Mouse (Mus musculus) intestine, postnatal 0 days (tissue): ENCODE data around the gene Sox2. TPM values are rescaled to one million over a fixed set of nuclear protein-coding genes. Genes with fewer than 3 reads are reported as not detected.
A peak's percentile ranks its signal among the peaks of the same experiment; 100 is the strongest.

ENCODE experiments used
- ATAC-seq: fragments of 200-750 bp; cut with Nextera tagmentation; 2 replicates; pipeline ENCODE4 v1.8.0; 2017; ENCODE audit warnings: mild to moderate bottlenecking, moderate TSS enrichment, moderate library complexity
- H3K27ac ChIP-seq: fragments of 300-500 bp; sonication (generic); 2 replicates; pipeline ENCODE4 v1.5.1; 2014; ENCODE audit warnings: mild to moderate bottlenecking, low read depth, low read length, moderate library complexity
- H3K27me3 ChIP-seq: fragments of 300-500 bp; sonication (generic); replicated peaks from 2 replicates; pipeline ENCODE4 v1.6.1; 2014; ENCODE audit warnings: low read length, mixed read lengths; ENCODE audit not compliant: control insufficient read depth, insufficient read depth
- H3K36me3 ChIP-seq: fragments of 300-500 bp; sonication (generic); 2 replicates; pipeline ENCODE4 v1.6.1; 2014; ENCODE audit warnings: mild to moderate bottlenecking, moderate library complexity; ENCODE audit not compliant: control insufficient read depth, insufficient read depth
- H3K4me1 ChIP-seq: fragments of 300-500 bp; sonication (generic); replicated peaks from 2 replicates; pipeline ENCODE4 v1.6.1; 2014; ENCODE audit warnings: antibody characterized with exemption, low read length, mixed read lengths; ENCODE audit not compliant: control insufficient read depth, insufficient read depth
- H3K4me2 ChIP-seq: fragments of 300-500 bp; sonication (generic); replicated peaks from 2 replicates; pipeline ENCODE4 v1.6.1; 2014; ENCODE audit warnings: low read depth, mild to moderate bottlenecking, moderate library complexity
- H3K4me3 ChIP-seq: fragments of 300-500 bp; sonication (generic); 2 replicates; pipeline ENCODE4 v1.5.1; 2014; ENCODE audit warnings: low read depth, low read length
- H3K9ac ChIP-seq: fragments of 300-500 bp; sonication (generic); 2 replicates; pipeline ENCODE4 v1.6.1; 2014; ENCODE audit warnings: mild to moderate bottlenecking, low read depth, low read length
- H3K9me3 ChIP-seq: fragments of 300-500 bp; sonication (generic); 2 replicates; pipeline ENCODE4 v1.6.1; 2016; ENCODE audit warnings: mixed run types; ENCODE audit not compliant: control insufficient read depth
- CTCF ChIP-seq: sonication (generic); IDR thresholded peaks from 2 replicates; pipeline ENCODE4 v1.5.1; 2016; ENCODE audit warnings: low read depth, mild to moderate bottlenecking, control low read depth, antibody characterized with exemption, moderate library complexity
- WGBS: fragments of 180-500 bp; shearing (Covaris S2); extraction: QIAGEN DNeasy Blood & Tissue Kit; methylation state at CpG from one replicate; pipeline ENCODE4 v1.1.7; 2014; 5-methylcytosine and 5-hydroxymethylcytosine counted together
- polyA plus RNA-seq: library from polyadenylated mRNA; unstranded; fragments of >200 nt; fragmentation: Nextera tagmentation; extraction: Ambion mirVana; gene quantifications from 2 replicates; pipeline ENCODE4 v1.2.1, GENCODE M21; 2015

The Sox2 gene
- polyA plus RNA-seq, 1 experiment from 2014 or later: 0.25 TPM

DNA sequence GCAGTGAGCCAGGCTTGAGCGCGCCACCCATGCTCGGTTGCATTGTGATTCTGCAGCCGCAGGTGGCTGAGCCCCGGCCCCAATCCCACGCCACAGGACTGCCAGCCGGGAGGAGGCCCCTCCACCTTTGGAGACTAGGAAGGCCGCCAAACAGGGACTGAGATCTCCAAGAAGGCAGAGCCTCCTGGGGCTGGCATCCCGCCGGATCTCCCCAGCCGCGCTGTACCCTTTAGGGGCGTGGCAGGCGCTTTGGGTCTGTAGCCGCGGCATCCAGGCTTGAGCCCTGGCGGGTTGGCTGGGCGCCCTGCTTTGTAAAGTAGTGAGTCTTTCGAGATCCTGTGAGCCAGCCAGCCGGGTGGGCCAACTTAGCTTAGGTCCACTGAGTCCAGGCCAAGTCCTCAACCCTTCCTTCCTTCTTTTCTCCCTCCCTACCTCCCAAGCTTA, 7.7 kb upstream of the Sox2 start:
- Histone ChIP-seq H3K4me2 (peak overlapping the region; percentile 35; the same call in 1 of the 2 replicates), H3K36me3 (no peaks in the 10 kb centered on the region), H3K4me1 (no peaks in the 10 kb centered on the region), H3K9ac (no peak overlapping the region), H3K27ac (no peak overlapping the region), H3K9me3 (no peaks in the 10 kb centered on the region), H3K4me3 (no peak overlapping the region; the same call in 1 of the 2 replicates), H3K27me3 (peaks cover 95% of the 10 kb centered on the region)
- WGBS: 2% methylated on average over 20 of the region's 20 CpGs
- ATAC-seq: no peak
- no peak for TF ChIP-seq CTCF

DNA sequence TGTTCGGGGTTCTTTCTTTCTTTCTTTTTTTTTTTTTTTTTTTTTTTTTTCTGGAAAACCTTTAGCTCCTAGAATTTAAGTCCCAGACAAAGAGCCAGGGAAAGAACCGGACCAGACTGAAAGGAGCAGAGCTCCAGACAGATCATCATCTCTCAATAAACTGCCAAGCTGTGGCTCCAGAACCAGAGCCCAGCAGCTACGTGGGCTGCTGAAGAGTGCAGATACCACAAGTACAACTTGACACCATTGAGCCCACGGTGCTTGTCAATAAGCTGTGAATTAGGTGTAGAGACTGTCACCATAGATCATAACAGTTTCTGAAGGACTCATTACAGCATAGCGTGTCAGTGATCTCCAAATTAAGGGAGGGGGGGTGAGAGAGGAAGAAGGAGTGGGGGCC, 7.1 kb upstream of the Sox2 start:
- H3K4me2 ChIP-seq: no peak overlapping the region
- WGBS: 13% methylated on average over 5 of the region's 5 CpGs

GRCm38 (mm10) chr3:34643536-34644115, 6.6 kb upstream of the Sox2 start:
- H3K36me3 ChIP-seq: no peaks in the 10 kb centered on the region
- 4% methylated on average over 15 of the region's 15 CpGs for WGBS
- no peak overlapping the region for H3K9ac ChIP-seq
- no peak overlapping the region for H3K4me3 ChIP-seq
- H3K27ac ChIP-seq: no peak overlapping the region
- no peaks in the 10 kb centered on the region for H3K9me3 ChIP-seq
- H3K4me1 ChIP-seq: no peaks in the 10 kb centered on the region
- no peak for TF ChIP-seq CTCF
- H3K27me3 ChIP-seq: peaks cover 97% of the 10 kb centered on the region
- no peak overlapping the region for H3K4me2 ChIP-seq
- no peak for ATAC-seq

More for the DNA sequence above, 7.1 kb upstream of the Sox2 start:
- H3K9ac ChIP-seq: no peak overlapping the region
- no peak overlapping the region for H3K27ac ChIP-seq
- H3K9me3 ChIP-seq: no peaks in the 10 kb centered on the region
- no peaks in the 10 kb centered on the region for H3K36me3 ChIP-seq
- no peaks in the 10 kb centered on the region for H3K4me1 ChIP-seq
- TF ChIP-seq CTCF: no peak
- H3K4me3 ChIP-seq: no peak overlapping the region
- ATAC-seq: no peak
- H3K27me3 ChIP-seq: peaks cover 97% of the 10 kb centered on the region

DNA sequence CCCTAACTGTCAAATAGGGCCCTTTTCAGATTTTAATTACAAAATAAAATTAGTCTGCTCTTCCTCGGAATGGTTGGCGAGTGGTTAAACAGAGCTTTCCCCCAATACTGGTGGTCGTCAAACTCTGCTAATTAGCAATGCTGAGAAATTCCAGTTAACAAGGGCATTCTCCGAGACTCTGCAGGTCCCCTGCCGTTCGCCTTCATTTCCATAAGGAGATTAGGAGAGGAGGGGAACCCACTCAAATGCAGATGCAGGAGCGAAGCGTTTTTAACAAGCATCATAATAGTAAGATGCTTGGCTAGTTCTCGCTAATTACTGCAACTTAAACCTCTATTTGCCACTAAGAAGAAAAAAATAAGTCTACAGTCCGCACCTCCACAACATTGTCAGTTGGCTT, 4.0 kb upstream of the Sox2 start:
- 3% methylated on average over 10 of the region's 10 CpGs for WGBS
- no peak overlapping the region for H3K4me2 ChIP-seq
- no peaks in the 10 kb centered on the region for H3K9me3 ChIP-seq
- H3K9ac ChIP-seq: no peak overlapping the region
- no peaks in the 10 kb centered on the region for H3K36me3 ChIP-seq
- no peak for TF ChIP-seq CTCF
- H3K4me1 ChIP-seq: no peaks in the 10 kb centered on the region
- no peak overlapping the region for H3K27ac ChIP-seq
- peaks cover 97% of the 10 kb centered on the region for H3K27me3 ChIP-seq
- no peak for ATAC-seq
- H3K4me3 ChIP-seq: no peak overlapping the region

GRCm38 (mm10) chr3:34647688-34648087, 2.5 kb upstream of the Sox2 start:
- peak; percentile 76 for TF ChIP-seq CTCF
- H3K4me3 ChIP-seq: no peak overlapping the region
- no peaks in the 10 kb centered on the region for H3K4me1 ChIP-seq
- peaks cover 94% of the 10 kb centered on the region for H3K27me3 ChIP-seq
- no peak for ATAC-seq
- H3K9me3 ChIP-seq: no peaks in the 10 kb centered on the region
- no peaks in the 10 kb centered on the region for H3K36me3 ChIP-seq
- under 1% methylated on average over 14 of the region's 14 CpGs for WGBS
- H3K27ac ChIP-seq: no peak overlapping the region
- H3K4me2 ChIP-seq: no peak overlapping the region
- no peak overlapping the region for H3K9ac ChIP-seq

- 3% methylated on average over 19 of the region's 19 CpGs for WGBS
- Histone ChIP-seq H3K9me3 (no peaks in the 10 kb centered on the region), H3K27ac (no peak overlapping the region), H3K4me1 (no peaks in the 10 kb centered on the region), H3K27me3 (peaks cover 95% of the 10 kb centered on the region), H3K36me3 (no peaks in the 10 kb centered on the region), H3K9ac (no peak overlapping the region), H3K4me3 (0 out of 2 replicates have a peak overlapping the region, but pooled peaks have one; percentile 40), H3K4me2 (peak overlapping the region; percentile 65)
- no peak for TF ChIP-seq CTCF
- no peak for ATAC-seq
Observed at GRCm38 (mm10) chr3:34648105-34648832, 1.9 kb upstream of the Sox2 start.
